Mouse (Mus musculus) cerebellum, adult 11-12 months (tissue): ENCODE data around the gene Abcg3.
"Not testable (repeated sequence)": the region's sequence is repeated elsewhere in the genome, so short reads cannot be mapped to it uniquely, and the experiment has no call there.

ENCODE experiments used
- DNase-seq: peaks from one replicate; pipeline ENCODE4 v3.0.0; 2022

Gene Abcg3

GRCm38 (mm10) chr5:104982535-104982934, at the start of gene Abcg3:
TSS of gene Abcg3 (minus strand) at chr5:104982718.
- DNase-seq = no peak

GRCm38 (mm10) chr5:105012551-105012950, 30.0 kb upstream of the Abcg3 start:
- DNase-seq = no peak

- no peak for DNase-seq
Measured at GRCm38 (mm10) chr5:105011570-105011969, 29.1 kb upstream of the Abcg3 start.

GRCm38 (mm10) chr5:105010376-105010775, 27.9 kb upstream of the Abcg3 start:
- no peak for DNase-seq

- peak; percentile 9 for DNase-seq
Measured at GRCm38 (mm10) chr5:104989411-104989810, 6.9 kb upstream of the Abcg3 start.

- DNase-seq = no peak
Measured at GRCm38 (mm10) chr5:104988000-104988399, 5.5 kb upstream of the Abcg3 start.

GRCm38 (mm10) chr5:104986706-104987105, 4.2 kb upstream of the Abcg3 start:
- DNase-seq = no peak

- DNase-seq = no peak
Measured at GRCm38 (mm10) chr5:104979040-104979513, 3.4 kb downstream of the Abcg3 start.

GRCm38 (mm10) chr5:104958141-104958793, 24.3 kb downstream of the Abcg3 start:
- no peak for DNase-seq

- DNase-seq = no peak
Measured at GRCm38 (mm10) chr5:104955208-104955607, 27.3 kb downstream of the Abcg3 start.

- no peak for DNase-seq
Measured at GRCm38 (mm10) chr5:104946951-104947350, 35.6 kb downstream of the Abcg3 start.

- DNase-seq = no peak
Measured at GRCm38 (mm10) chr5:104934148-104934547, 48.4 kb downstream of the Abcg3 start.

- not testable (repeated sequence) for DNase-seq
Measured at GRCm38 (mm10) chr5:104906556-104906955, 76.0 kb downstream of the Abcg3 start.
